Mouse (Mus musculus) forebrain, embryonic 11.5 days (tissue): ENCODE data around the gene Wdr63. TPM values are rescaled to one million over a fixed set of nuclear protein-coding genes. Genes with fewer than 3 reads are reported as not detected.

ENCODE experiments used
- ATAC-seq: fragments of 200-750 bp; cut with Nextera tagmentation; replicated peaks from 2 replicates; pipeline ENCODE4 v1.8.0; 2017; ENCODE audit warnings: moderate TSS enrichment; ENCODE audit not compliant: low FRiP score
- DNase-seq: peaks from one replicate; pipeline ENCODE4 v3.0.0-alpha.2; 2017; ENCODE audit warnings: low spot score
- H3K27ac ChIP-seq: fragments of 300-500 bp; sonication (generic); 2 replicates; pipeline ENCODE4 v1.5.1; 2014; ENCODE audit warnings: low read depth, low read length
- H3K27me3 ChIP-seq: fragments of 300-500 bp; sonication (generic); 2 replicates; pipeline ENCODE4 v1.6.1; 2014; ENCODE audit warnings: mild to moderate bottlenecking, low read length, mixed read lengths; ENCODE audit not compliant: control insufficient read depth, insufficient read depth
- H3K36me3 ChIP-seq: fragments of 300-500 bp; sonication (generic); 2 replicates; pipeline ENCODE4 v1.6.1; 2014; ENCODE audit warnings: mild to moderate bottlenecking, low read length, moderate library complexity, mixed read lengths; ENCODE audit not compliant: control insufficient read depth, insufficient read depth
- H3K4me1 ChIP-seq: fragments of 300-500 bp; sonication (generic); replicated peaks from 2 replicates; pipeline ENCODE4 v1.6.1; 2014; ENCODE audit warnings: low read length, mixed read lengths; ENCODE audit not compliant: control insufficient read depth, insufficient read depth
- H3K4me2 ChIP-seq: fragments of 300-500 bp; sonication (generic); 2 replicates; pipeline ENCODE4 v1.6.1; 2014; ENCODE audit warnings: low read depth, mild to moderate bottlenecking, low read length, moderate library complexity, mixed read lengths; ENCODE audit not compliant: severe bottlenecking
- H3K4me3 ChIP-seq: fragments of 300-500 bp; sonication (generic); 2 replicates; pipeline ENCODE4 v1.5.1; 2014; ENCODE audit warnings: low read depth, low read length
- H3K9ac ChIP-seq: fragments of 300-500 bp; sonication (generic); 2 replicates; pipeline ENCODE4 v1.6.1; 2014; ENCODE audit warnings: low read length
- H3K9me3 ChIP-seq: fragments of 300-500 bp; sonication (generic); 2 replicates; pipeline ENCODE4 v1.6.1; 2016; ENCODE audit warnings: low read length, mixed read lengths; ENCODE audit not compliant: control insufficient read depth
- WGBS: fragments of 180-500 bp; shearing (Covaris S2); extraction: QIAGEN DNeasy Blood & Tissue Kit; methylation state at CpG from one replicate; pipeline ENCODE4 v1.1.7; 2014; 5-methylcytosine and 5-hydroxymethylcytosine counted together
- polyA plus RNA-seq: library from polyadenylated mRNA; unstranded; fragments of >200 nt; fragmentation: Nextera tagmentation; extraction: Ambion mirVana; gene quantifications from 2 replicates; pipeline ENCODE4 v1.2.1, GENCODE M21; 2014

The Wdr63 gene
- polyA plus RNA-seq, 1 experiment from 2014 or later: 0.09 TPM

GRCm38 (mm10) chr3:146096986-146097385 lies 10.9 kb downstream of the Wdr63 start:
- no peaks in the 10 kb centered on the region for H3K9me3 ChIP-seq
- H3K27me3 ChIP-seq: no peaks in the 10 kb centered on the region
- ATAC-seq (no peak), DNase-seq (no peak)
- no peaks in the 10 kb centered on the region for H3K36me3 ChIP-seq
- H3K9ac ChIP-seq: no peak overlapping the region
- no peak overlapping the region for H3K4me2 ChIP-seq
- H3K4me3 ChIP-seq: no peak overlapping the region
- H3K4me1 ChIP-seq: no peaks in the 10 kb centered on the region
- H3K27ac ChIP-seq: no peak overlapping the region
- 95% methylated on average over 7 of the region's 7 CpGs for WGBS

GRCm38 (mm10) chr3:146095066-146095465 lies 12.9 kb downstream of the Wdr63 start:
- H3K36me3 ChIP-seq: no peaks in the 10 kb centered on the region
- H3K9ac ChIP-seq: no peak overlapping the region
- H3K4me3 ChIP-seq: no peak overlapping the region
- no peak overlapping the region for H3K4me2 ChIP-seq
- DNase-seq (no peak), ATAC-seq (no peak)
- 88% methylated on average over 10 of the region's 10 CpGs for WGBS
- H3K4me1 ChIP-seq: no peaks in the 10 kb centered on the region
- H3K9me3 ChIP-seq: no peaks in the 10 kb centered on the region
- no peak overlapping the region for H3K27ac ChIP-seq
- no peaks in the 10 kb centered on the region for H3K27me3 ChIP-seq

GRCm38 (mm10) chr3:146090988-146091657 lies 16.8 kb downstream of the Wdr63 start:
- ATAC-seq (no peak), DNase-seq (no peak)
- H3K27me3 ChIP-seq: no peaks in the 10 kb centered on the region
- H3K4me3 ChIP-seq: no peak overlapping the region
- no peak overlapping the region for H3K9ac ChIP-seq
- no peak overlapping the region for H3K27ac ChIP-seq
- no peak overlapping the region for H3K4me2 ChIP-seq
- H3K36me3 ChIP-seq: no peaks in the 10 kb centered on the region
- WGBS: 90% methylated on average over 13 of the region's 13 CpGs
- H3K4me1 ChIP-seq: no peaks in the 10 kb centered on the region
- no peaks in the 10 kb centered on the region for H3K9me3 ChIP-seq

GRCm38 (mm10) chr3:146080241-146080640 lies 27.7 kb downstream of the Wdr63 start:
- Histone ChIP-seq H3K9ac (no peak overlapping the region), H3K9me3 (no peaks in the 10 kb centered on the region)
- 89% methylated on average over 12 of the region's 12 CpGs for WGBS

GRCm38 (mm10) chr3:146072780-146073179 lies 35.1 kb downstream of the Wdr63 start:
- H3K9me3 ChIP-seq: no peaks in the 10 kb centered on the region
- DNase-seq: no peak
- H3K4me1 ChIP-seq: no peaks in the 10 kb centered on the region
- H3K27me3 ChIP-seq: no peaks in the 10 kb centered on the region
- H3K36me3 ChIP-seq: no peaks in the 10 kb centered on the region
- ATAC-seq: no peak; the same call in 1 of the 2 replicates
- 81% methylated on average over 7 of the region's 7 CpGs for WGBS
- H3K27ac ChIP-seq: no peak overlapping the region
- H3K9ac ChIP-seq: no peak overlapping the region
- H3K4me3 ChIP-seq: no peak overlapping the region
- H3K4me2 ChIP-seq: no peak overlapping the region

More at GRCm38 (mm10) chr3:146080241-146080640, 27.7 kb downstream of the Wdr63 start:
- Histone ChIP-seq H3K4me1 (no peaks in the 10 kb centered on the region), H3K27ac (no peak overlapping the region), H3K36me3 (no peaks in the 10 kb centered on the region), H3K4me3 (no peak overlapping the region), H3K27me3 (no peaks in the 10 kb centered on the region), H3K4me2 (no peak overlapping the region)
- ATAC-seq (no peak), DNase-seq (no peak)

GRCm38 (mm10) chr3:146069276-146069675 lies 38.7 kb downstream of the Wdr63 start:
- Histone ChIP-seq H3K4me2 (no peak overlapping the region), H3K4me1 (no peaks in the 10 kb centered on the region), H3K36me3 (no peaks in the 10 kb centered on the region), H3K4me3 (no peak overlapping the region), H3K9ac (no peak overlapping the region), H3K27me3 (no peaks in the 10 kb centered on the region), H3K27ac (no peak overlapping the region), H3K9me3 (no peaks in the 10 kb centered on the region)
- ATAC-seq (no peak), DNase-seq (no peak)
- WGBS: 78% methylated on average over 4 of the region's 4 CpGs

- no peak for ATAC-seq
These were observed 44.8 kb downstream of the Wdr63 start for GRCm38 (mm10) chr3:146063146-146063545.

GRCm38 (mm10) chr3:146059356-146059926 lies 48.5 kb downstream of the Wdr63 start:
- no peaks in the 10 kb centered on the region for H3K36me3 ChIP-seq
- H3K4me1 ChIP-seq: no peaks in the 10 kb centered on the region
- no peak overlapping the region for H3K4me2 ChIP-seq
- no peaks in the 10 kb centered on the region for H3K27me3 ChIP-seq
- no peaks in the 10 kb centered on the region for H3K9me3 ChIP-seq
- DNase-seq (no peak), ATAC-seq (no peak)
- WGBS: 85% methylated on average over 15 of the region's 15 CpGs
- no peak overlapping the region for H3K4me3 ChIP-seq
- no peak overlapping the region for H3K9ac ChIP-seq
- no peak overlapping the region for H3K27ac ChIP-seq

More at GRCm38 (mm10) chr3:146063146-146063545, 44.8 kb downstream of the Wdr63 start:
- DNase-seq: no peak
- H3K36me3 ChIP-seq: no peaks in the 10 kb centered on the region
- no peaks in the 10 kb centered on the region for H3K9me3 ChIP-seq
- H3K9ac ChIP-seq: no peak overlapping the region
- H3K4me1 ChIP-seq: no peaks in the 10 kb centered on the region
- no peaks in the 10 kb centered on the region for H3K27me3 ChIP-seq
- H3K4me3 ChIP-seq: no peak overlapping the region
- H3K27ac ChIP-seq: no peak overlapping the region
- H3K4me2 ChIP-seq: no peak overlapping the region
- WGBS: 89% methylated on average over 11 of the region's 11 CpGs

GRCm38 (mm10) chr3:146058263-146058662 lies 49.7 kb downstream of the Wdr63 start:
- peak; percentile 70 for ATAC-seq
- Histone ChIP-seq H3K9me3 (no peaks in the 10 kb centered on the region), H3K4me2 (no peak overlapping the region), H3K4me1 (no peaks in the 10 kb centered on the region), H3K27ac (no peak overlapping the region), H3K9ac (no peak overlapping the region), H3K36me3 (no peaks in the 10 kb centered on the region), H3K4me3 (no peak overlapping the region), H3K27me3 (no peaks in the 10 kb centered on the region)
- 9% methylated on average over 4 of the region's 4 CpGs for WGBS
- peak; percentile 61 for DNase-seq
